Mouse (Mus musculus) limb, embryonic 11.5 days (tissue): ENCODE measurements at regions not wholly inside any gene's neighbourhood (a gene's known extent, or its start where the extent isn't known, plus 50 kb on each side); places are given as distances from the start of the nearest gene placed in this dataset.

Experiments
- ATAC-seq: fragments of 200-750 bp; cut with Nextera tagmentation; 2 replicates; pipeline ENCODE4 v1.8.0; 2017; ENCODE audit warnings: low read depth; ENCODE audit not compliant: insufficient number of reproducible peaks, low FRiP score, low TSS enrichment
- DNase-seq: peaks from one replicate; pipeline ENCODE4 v3.0.0-alpha.2; 2015; ENCODE audit warnings: low spot score
- H3K27ac ChIP-seq: fragments of 300-500 bp; sonication (generic); replicated peaks from 2 replicates; pipeline ENCODE4 v1.5.1; 2014; ENCODE audit warnings: low read depth, mild to moderate bottlenecking, low read length
- H3K27me3 ChIP-seq: fragments of 300-500 bp; sonication (generic); 2 replicates; pipeline ENCODE4 v1.6.1; 2014; ENCODE audit warnings: mild to moderate bottlenecking, low read length, mixed read lengths; ENCODE audit not compliant: control insufficient read depth, insufficient read depth
- H3K36me3 ChIP-seq: fragments of 300-500 bp; sonication (generic); 2 replicates; pipeline ENCODE4 v1.6.1; 2014; ENCODE audit warnings: mild to moderate bottlenecking, low read length, moderate library complexity, mixed read lengths; ENCODE audit not compliant: control insufficient read depth, insufficient read depth
- H3K4me1 ChIP-seq: fragments of 300-500 bp; sonication (generic); 2 replicates; pipeline ENCODE4 v1.6.1; 2014; ENCODE audit warnings: low read length, mixed read lengths; ENCODE audit not compliant: control insufficient read depth, insufficient read depth
- H3K4me2 ChIP-seq: fragments of 300-500 bp; sonication (generic); 2 replicates; pipeline ENCODE4 v1.6.1; 2014; ENCODE audit warnings: low read depth, mild to moderate bottlenecking, moderate library complexity; ENCODE audit not compliant: severe bottlenecking
- H3K4me3 ChIP-seq: fragments of 300-500 bp; sonication (generic); 2 replicates; pipeline ENCODE4 v1.5.1; 2014; ENCODE audit warnings: low read depth, low read length
- H3K9ac ChIP-seq: fragments of 300-500 bp; sonication (generic); 2 replicates; pipeline ENCODE4 v1.6.1; 2014; ENCODE audit warnings: mild to moderate bottlenecking, low read length
- H3K9me3 ChIP-seq: fragments of 300-500 bp; sonication (generic); 2 replicates; pipeline ENCODE4 v1.6.1; 2016; ENCODE audit warnings: low read length; ENCODE audit not compliant: control insufficient read depth
- WGBS: fragments of 180-500 bp; shearing (Covaris S2); extraction: QIAGEN DNeasy Blood & Tissue Kit; methylation state at CpG from one replicate; pipeline ENCODE4 v1.1.7; 2014; 5-methylcytosine and 5-hydroxymethylcytosine counted together

DNA sequence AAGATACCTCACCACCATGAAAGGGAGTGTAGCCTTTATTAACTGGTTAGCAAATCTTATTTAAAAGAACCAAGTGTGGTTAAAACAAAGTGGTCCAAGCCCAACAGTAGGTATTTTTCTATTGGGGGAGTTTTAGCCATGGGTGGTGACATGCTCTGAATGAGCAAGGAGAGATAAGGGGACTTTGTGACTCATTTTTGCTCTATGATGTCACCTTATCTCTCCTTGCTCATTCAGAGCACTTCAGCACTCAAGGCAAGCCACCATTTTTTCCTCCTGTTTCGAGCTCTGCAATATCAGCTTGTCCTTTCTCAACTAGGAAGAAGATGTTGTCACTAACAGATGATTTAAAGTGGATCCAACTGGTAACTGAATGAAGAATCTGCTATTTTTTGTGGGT, 78.9 kb upstream of the Cxadr start:
- Histone ChIP-seq H3K27ac (no peak overlapping the region), H3K27me3 (no peaks in the 10 kb centered on the region), H3K36me3 (no peaks in the 10 kb centered on the region), H3K4me2 (no peak overlapping the region), H3K9me3 (no peaks in the 10 kb centered on the region), H3K4me1 (no peaks in the 10 kb centered on the region), H3K9ac (no peak overlapping the region), H3K4me3 (no peak overlapping the region)
- ATAC-seq (no peak), DNase-seq (peak; percentile 8)
- WGBS, result 78% methylated on average over 1 of the region's 1 CpGs

DNA sequence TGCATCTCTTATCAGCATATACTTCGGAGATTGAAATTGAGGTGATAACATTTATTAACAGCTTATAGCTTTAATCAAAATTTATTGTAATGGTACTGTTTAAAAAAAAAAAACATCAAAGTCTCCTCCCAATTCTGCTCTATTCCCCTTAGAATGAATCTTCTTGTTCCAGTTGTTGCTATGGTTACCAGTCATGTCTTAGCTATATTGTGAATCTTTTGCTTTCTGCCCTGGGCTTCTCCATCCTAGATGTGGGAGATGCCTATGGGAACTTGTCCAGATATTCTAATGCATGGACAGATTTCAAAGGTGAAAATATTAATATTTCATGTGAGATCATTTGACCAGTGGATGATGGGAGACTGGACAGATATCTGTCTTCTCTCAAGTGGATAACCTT, 79.5 kb upstream of the Cxadr start:
- H3K27me3 ChIP-seq, result no peaks in the 10 kb centered on the region
- no peak overlapping the region for H3K4me3 ChIP-seq
- no peak overlapping the region for H3K9ac ChIP-seq
- H3K36me3 ChIP-seq, result no peaks in the 10 kb centered on the region
- no peaks in the 10 kb centered on the region for H3K9me3 ChIP-seq
- DNase-seq, result no peak
- H3K4me1 ChIP-seq, result no peaks in the 10 kb centered on the region
- no peak for ATAC-seq
- no peak overlapping the region for H3K27ac ChIP-seq
- no peak overlapping the region for H3K4me2 ChIP-seq
- WGBS, result 94% methylated on average over 1 of the region's 1 CpGs

DNA sequence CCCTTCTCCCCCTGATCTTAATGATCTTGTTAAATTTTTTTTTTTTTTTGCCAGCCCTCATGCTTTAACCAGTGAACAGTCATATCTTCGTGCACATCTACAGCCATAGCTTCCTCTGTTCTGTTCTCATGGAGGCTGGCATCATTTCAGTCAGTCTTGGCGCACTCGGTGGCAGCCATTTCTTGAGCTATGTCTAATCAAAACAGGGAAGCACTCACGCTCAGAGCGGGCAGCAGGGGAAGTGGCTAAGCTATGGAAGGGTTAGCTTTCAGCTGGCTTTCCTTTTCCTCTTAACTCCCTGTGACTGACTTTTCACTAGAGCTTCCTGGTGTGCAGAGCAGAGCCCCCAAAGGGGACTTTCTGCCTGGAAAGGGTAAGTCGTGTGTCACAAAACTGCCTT, 83.7 kb upstream of the Cxadr start:
- Histone ChIP-seq H3K27ac (no peak overlapping the region), H3K27me3 (no peaks in the 10 kb centered on the region), H3K4me2 (no peak overlapping the region), H3K36me3 (no peaks in the 10 kb centered on the region), H3K9ac (no peak overlapping the region), H3K4me1 (no peaks in the 10 kb centered on the region), H3K4me3 (no peak overlapping the region), H3K9me3 (no peaks in the 10 kb centered on the region)
- DNase-seq (peak; percentile 22), ATAC-seq (no peak)
- 53% methylated on average over 6 of the region's 6 CpGs for WGBS

DNA sequence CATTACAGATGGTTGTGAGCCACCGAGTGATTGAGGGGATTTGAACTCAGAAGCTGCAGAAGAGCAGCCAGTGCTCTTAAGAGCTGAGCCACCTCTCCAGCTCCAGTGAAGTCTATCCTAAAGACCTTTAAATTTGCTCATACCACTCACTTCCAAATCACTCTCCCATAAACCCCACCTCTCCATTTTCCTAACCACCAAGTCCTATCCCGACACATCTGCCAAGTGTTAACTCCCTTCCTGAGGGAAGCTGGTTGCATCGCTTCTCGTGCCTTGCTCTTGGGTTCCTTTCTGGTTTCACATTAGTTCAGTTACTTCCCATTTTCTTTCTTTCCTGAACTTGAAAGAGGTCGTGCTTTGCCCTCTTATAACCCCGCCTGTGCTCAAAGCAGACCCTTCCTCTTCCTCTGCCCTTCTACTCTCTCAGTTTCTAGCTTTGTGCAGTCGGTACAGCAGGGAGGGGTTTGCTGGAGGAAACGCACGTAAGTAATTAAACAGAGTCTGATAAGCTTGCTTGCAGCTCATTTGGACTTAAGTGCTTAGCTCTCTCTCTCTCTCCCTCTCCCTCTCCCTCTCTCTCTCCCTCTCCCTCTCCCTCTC, 84.4 kb upstream of the Cxadr start:
- no peak overlapping the region for H3K9ac ChIP-seq
- H3K27ac ChIP-seq, result no peak overlapping the region
- H3K4me2 ChIP-seq, result no peak overlapping the region
- no peaks in the 10 kb centered on the region for H3K9me3 ChIP-seq
- no peaks in the 10 kb centered on the region for H3K27me3 ChIP-seq
- H3K4me1 ChIP-seq, result no peaks in the 10 kb centered on the region
- 35% methylated on average over 9 of the region's 9 CpGs for WGBS
- no peak overlapping the region for H3K4me3 ChIP-seq
- DNase-seq, result peak; percentile 23
- no peaks in the 10 kb centered on the region for H3K36me3 ChIP-seq
- no peak for ATAC-seq

DNA sequence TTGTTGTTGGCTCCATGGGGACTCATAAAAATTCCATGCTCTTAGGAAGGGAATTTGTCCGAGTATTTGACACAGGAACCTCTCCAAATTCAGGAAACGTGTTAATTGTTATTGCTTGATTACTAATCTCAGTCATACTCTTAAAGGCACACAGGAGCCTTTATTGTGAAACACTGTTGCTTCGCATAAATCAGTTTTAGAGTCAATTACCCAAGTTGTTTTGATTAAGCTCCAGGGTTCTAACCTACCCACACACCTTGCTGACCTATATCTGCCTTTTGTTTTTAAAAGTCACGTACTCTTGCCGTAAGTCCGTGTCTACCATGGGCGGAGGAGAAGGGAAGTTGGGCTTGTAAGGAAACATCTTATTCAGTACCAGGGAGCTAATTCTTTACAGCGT, 89.6 kb upstream of the Cxadr start:
- no peak for DNase-seq
- H3K9me3 ChIP-seq, result no peaks in the 10 kb centered on the region
- no peak for ATAC-seq
- no peak overlapping the region for H3K4me2 ChIP-seq
- H3K9ac ChIP-seq, result no peak overlapping the region
- no peaks in the 10 kb centered on the region for H3K4me1 ChIP-seq
- 68% methylated on average over 8 of the region's 8 CpGs for WGBS
- H3K27me3 ChIP-seq, result no peaks in the 10 kb centered on the region
- H3K27ac ChIP-seq, result no peak overlapping the region
- H3K4me3 ChIP-seq, result no peak overlapping the region
- H3K36me3 ChIP-seq, result no peaks in the 10 kb centered on the region

DNA sequence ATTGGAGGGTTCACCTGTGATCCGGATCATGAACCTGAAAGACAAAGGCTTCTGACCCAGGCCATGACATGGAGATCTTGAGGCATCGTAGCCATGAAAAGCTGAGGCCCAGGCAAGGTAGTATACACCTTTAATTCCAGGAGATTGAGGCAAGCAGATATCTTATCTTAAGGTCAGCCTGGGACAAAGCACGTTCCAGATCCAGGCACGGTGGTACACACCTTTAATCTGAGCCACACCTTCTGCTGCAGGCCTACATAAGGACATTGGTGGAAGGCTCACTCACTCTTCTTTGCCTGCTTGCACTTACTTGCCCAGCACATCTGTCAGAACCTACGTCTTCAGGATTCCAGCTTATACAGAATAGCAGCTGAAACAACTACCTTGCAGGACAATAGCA, 93.0 kb upstream of the Cxadr start:
- H3K4me3 ChIP-seq, result no peak overlapping the region
- H3K36me3 ChIP-seq, result no peaks in the 10 kb centered on the region
- H3K9ac ChIP-seq, result no peak overlapping the region
- no peaks in the 10 kb centered on the region for H3K4me1 ChIP-seq
- no peaks in the 10 kb centered on the region for H3K27me3 ChIP-seq
- no peaks in the 10 kb centered on the region for H3K9me3 ChIP-seq
- no peak for ATAC-seq
- WGBS, result 86% methylated on average over 5 of the region's 5 CpGs
- H3K4me2 ChIP-seq, result no peak overlapping the region
- H3K27ac ChIP-seq, result no peak overlapping the region
- no peak for DNase-seq

DNA sequence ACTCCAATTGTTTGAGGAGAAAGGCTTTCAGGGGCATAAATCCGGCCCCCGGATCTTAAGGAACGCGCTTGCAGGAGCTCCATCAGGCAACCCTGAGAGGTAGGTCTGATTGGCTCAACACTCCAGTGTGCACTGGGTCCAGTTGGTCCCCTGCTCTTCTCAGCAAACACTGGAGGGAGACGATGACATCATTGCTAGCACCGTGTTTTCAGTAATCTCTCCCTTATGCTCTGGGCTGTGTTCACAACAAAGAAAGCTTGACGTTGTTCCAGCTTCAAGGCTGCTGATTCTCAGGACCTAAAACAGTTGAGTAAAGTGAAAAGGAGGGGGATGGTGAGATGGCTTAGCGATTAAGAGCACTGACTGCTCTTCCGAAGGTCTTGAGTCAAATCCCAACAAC, 97.0 kb upstream of the Cxadr start:
- no peak overlapping the region for H3K9ac ChIP-seq
- H3K27ac ChIP-seq, result no peak overlapping the region
- no peaks in the 10 kb centered on the region for H3K9me3 ChIP-seq
- DNase-seq (no peak), ATAC-seq (no peak)
- 89% methylated on average over 9 of the region's 9 CpGs for whole genome bisulfite sequencing
- no peaks in the 10 kb centered on the region for H3K4me1 ChIP-seq
- no peaks in the 10 kb centered on the region for H3K36me3 ChIP-seq
- H3K4me2 ChIP-seq, result no peak overlapping the region
- no peak overlapping the region for H3K4me3 ChIP-seq
- no peaks in the 10 kb centered on the region for H3K27me3 ChIP-seq

DNA sequence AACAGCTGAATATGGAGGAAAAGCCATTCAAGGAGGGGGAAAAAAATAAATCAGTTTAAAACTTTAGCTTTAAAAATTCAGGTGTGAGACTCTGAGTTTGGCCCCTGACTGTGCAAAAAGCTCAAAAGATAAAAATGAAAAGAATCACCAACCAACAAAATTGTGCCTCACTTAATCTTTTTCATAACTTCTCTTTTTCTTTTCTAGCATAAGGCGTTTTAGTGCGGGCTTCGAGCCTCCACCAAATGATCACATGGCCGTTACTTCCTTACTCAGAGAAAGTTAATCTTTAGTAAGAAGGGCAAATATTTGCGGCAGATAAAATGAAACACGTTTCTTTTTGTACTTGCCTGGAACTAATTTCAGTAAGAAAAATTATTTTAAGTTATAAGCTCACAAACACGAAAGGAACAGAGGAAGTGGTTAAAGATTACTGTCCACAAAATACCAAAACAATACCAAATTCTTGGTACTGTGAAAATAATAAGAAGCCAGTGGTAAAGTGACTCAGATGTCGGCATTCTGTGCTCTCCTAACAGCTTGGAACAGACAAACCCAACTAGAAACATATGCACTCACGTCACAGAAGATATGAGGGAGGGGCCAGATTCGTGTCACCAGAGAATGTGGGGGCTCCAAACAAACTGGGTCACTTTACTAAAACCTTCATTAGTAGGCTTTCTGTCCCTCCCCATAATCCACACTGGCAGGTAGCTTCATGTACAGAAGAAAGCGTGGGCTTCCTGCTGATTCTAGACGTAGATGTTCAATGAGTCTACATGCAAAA, 101.1 kb upstream of the Cxadr start:
- no peaks in the 10 kb centered on the region for H3K4me1 ChIP-seq
- DNase-seq, result no peak
- H3K9me3 ChIP-seq, result no peaks in the 10 kb centered on the region
- H3K27ac ChIP-seq, result no peak overlapping the region
- no peak overlapping the region for H3K9ac ChIP-seq
- H3K36me3 ChIP-seq, result no peaks in the 10 kb centered on the region
- 76% methylated on average over 12 of the region's 12 CpGs for WGBS
- no peak for ATAC-seq
- no peaks in the 10 kb centered on the region for H3K27me3 ChIP-seq
- no peak overlapping the region for H3K4me3 ChIP-seq
- no peak overlapping the region for H3K4me2 ChIP-seq

DNA sequence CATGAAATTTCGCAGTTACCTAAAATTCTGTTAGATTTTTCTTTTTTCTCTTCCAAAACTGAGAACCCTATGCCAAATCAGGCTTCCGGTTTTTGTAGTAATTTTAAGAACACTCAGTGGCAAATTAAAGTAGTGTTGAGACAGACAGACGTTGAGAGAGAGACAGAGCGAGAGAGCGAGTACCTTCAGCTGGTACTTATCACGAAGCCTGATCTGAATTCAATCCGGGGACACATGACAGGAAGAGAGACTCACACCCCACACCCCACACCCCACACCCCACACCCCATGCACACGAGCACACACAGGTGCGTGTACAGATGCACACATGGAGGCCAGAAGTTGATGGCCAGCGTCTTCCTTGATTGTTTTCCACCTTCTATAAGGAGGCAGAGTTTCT, 102.0 kb upstream of the Cxadr start:
- Histone ChIP-seq H3K4me1 (no peaks in the 10 kb centered on the region), H3K4me3 (no peak overlapping the region), H3K27ac (no peak overlapping the region), H3K4me2 (no peak overlapping the region), H3K9me3 (no peaks in the 10 kb centered on the region), H3K27me3 (no peaks in the 10 kb centered on the region), H3K36me3 (no peaks in the 10 kb centered on the region), H3K9ac (no peak overlapping the region)
- DNase-seq (no peak), ATAC-seq (no peak)
- 83% methylated on average over 10 of the region's 10 CpGs for WGBS
